Mouse (Mus musculus) E14TG2a.4 (cell line): ENCODE results near the gene Foxp1.

ENCODE experiments used
- CTCF ChIP-seq: conservative IDR thresholded peaks from 2 replicates; pipeline ENCODE4 v1.5.1; 2014; ENCODE audit warnings: low read length
- NANOG ChIP-seq: IDR thresholded peaks from 2 replicates; pipeline ENCODE4 v1.6.1; 2014; ENCODE audit warnings: borderline replicate concordance, low read length, mixed read lengths
- POU5F1 ChIP-seq: IDR thresholded peaks from 2 replicates; pipeline ENCODE4 v1.6.1; 2014; ENCODE audit warnings: low read length, borderline replicate concordance

DNA sequence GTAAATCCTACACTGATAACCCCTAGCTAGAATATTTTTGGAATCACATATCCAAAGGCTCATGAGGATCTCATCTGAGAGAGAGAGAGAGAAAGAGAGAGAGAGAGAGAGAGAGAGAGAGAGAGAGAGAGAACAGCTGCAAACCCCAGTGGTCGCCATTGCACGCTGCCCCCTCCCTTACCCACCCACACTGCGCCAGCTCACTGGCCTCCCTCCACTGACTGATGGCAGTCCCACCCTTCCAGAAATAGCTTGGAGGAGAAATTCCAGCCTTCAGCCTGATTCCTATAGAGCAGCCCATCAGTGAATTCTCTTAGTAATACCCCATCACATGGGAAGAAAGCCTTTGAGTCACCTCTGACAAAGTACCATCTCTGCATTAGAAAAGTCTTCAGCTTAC lies 271.3 kb downstream of the Foxp1 start:
- no peak for TF ChIP-seq CTCF
- no peak for TF ChIP-seq POU5F1
- no peak for TF ChIP-seq NANOG
